Mouse (Mus musculus): ENCODE data around the gene Borcs7. TPM values are rescaled to one million over a fixed set of nuclear protein-coding genes. Genes with fewer than 3 reads are reported as not detected.

The Borcs7 gene
- total RNA-seq (2021) = 10 to 100 TPM; 11.7 to 12.8 TPM

DNA sequence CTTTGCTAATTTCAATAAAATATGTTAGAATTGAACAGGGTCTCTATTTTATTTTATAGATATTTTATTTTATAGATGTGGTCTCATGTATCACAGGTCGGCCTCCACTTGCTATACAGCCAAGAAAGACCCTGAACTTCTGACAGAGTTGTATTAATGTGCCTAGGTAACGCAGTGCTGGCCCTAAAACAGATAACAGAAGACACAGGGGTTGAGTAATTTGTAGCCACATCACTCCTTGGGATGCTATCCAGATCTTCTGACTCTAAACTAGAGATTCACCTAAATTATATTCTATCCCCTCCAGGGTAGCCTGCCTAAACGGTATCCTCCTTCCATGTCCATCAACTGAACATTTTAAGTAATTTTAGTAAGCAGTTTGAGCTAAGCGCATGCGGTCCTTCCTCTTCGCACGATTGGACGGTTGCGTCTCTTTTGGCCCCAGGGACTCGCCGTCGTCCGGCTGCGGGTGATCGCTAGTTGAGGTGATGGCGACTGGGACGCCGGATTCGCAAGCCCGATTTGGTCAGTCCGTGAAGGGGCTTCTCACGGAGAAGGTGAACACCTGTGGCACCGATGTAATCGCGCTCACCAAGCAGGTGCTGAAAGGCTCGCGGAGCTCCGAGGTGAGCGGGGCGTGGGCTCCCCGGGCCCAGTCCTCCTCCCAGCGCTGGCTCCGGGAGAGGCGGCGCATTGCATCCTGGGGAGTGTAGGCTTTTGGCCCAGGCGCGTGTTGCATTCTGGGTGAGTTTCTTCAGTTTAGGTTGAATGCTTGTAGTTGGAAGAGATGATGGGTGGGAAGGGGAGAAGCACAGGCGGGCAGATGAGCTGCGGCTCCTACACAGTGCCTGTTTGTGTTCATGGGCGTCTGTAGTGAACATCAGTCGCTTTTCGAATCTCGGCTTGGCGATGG lies at the start of gene Borcs7:
TSS of gene Borcs7 (plus strand) at position 447 of the 913 bp plus-strand sequence.
- peak; percentile 86 for DNase-seq

DNA sequence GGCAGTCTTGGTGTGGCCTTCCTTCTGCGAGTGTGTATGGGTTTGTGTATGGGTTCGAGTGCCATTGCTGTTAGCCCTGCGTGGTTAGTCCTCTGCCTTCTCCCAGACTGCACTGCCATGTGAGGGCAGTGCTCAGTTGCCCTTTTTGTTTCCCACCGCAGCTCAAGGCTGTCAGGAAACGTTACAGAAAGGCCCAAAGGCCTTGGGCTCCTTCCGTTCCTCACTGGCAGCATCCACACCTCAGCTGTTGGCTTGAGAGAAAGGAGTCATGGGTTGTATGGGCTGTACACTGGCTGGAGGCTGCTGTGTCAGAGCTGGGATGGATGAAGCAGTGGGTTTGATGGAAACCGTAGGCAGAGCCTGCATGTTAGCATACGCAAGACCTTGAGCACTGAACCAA lies 48.9 kb upstream of the Borcs7 start:
- peak; percentile 3 for DNase-seq

DNA sequence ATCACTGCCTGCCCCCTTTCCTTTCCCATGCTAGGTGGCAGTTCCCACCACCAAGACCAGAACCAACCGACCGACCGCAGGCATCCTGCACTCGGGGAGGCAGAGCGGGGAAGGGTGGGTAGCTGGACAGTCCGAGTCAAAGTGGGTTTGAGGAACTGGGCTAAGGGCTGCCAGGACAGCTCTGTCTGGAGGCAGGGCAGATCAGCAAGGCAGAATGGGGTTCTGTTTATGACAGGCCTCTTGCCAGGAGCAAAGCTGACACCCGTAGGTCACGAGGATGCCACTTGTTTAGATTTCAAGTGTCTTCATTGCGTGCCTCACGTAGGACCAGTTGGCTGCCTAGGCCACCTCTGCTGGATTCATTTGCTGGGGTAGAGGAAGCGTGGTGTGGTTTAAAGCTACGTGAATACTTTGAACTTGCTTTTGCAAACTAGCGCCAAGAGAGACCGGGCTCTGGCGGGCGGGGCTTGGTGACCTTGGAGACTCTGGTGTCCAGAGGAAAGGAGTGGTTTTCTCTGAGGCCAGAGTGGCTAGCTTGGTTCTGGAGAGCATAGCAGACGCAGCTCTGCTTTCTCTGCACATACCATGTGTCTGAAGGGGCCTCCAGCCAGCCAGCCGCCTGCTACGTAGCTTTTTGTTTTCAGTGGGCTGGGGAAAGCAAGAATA lies 48.2 kb upstream of the Borcs7 start:
- DNase-seq = peak; percentile 78

DNA sequence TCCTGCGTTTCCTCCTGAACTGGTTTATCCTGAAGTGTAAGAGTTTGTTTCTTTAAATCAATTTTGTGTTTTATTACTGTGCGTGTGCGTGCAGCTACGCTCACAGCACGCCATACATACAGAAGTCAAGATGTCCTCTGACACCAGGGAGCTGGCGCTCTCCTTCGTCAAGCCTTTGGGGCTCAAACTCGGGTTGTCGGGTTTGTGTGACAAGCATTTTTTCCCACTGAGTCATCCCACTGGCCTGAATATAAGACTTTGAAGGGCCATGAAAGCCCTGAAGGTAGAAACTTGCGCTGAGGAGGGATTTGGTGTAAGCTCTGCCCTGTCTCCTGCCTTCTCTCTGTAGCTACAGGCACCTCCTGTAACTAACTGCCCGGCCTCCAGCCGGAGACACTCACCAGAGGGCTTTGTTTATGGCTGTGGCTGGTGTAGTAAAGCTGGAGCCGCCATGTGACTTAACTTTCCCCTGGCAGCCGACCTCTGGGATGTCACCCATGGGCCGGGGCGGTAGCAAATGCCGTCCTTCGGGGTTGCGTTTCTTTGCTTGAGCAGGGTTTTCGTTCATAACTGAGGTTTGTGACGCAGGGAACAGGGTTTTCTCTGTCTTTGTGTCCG lies 47.5 kb upstream of the Borcs7 start:
- no peak for DNase-seq

DNA sequence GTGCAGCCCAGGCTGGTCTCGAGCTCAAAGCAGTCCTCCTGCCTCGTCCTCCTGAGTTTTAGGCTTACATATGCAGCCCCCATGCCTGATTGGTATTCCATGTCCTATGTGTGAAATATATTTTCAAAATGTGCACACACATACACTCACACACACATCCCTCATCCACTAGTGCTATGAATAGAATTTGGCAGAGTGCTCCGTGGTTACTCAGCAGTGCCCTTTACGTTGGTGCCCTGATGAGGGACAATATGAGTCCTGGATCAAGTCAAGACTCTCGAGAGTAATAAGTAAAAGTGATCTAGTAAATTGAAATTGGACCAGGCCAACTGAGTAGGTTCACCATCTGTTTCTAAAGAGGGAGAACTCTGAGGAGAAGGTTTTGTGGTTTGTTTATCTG lies 46.5 kb upstream of the Borcs7 start:
- no peak for DNase-seq

DNA sequence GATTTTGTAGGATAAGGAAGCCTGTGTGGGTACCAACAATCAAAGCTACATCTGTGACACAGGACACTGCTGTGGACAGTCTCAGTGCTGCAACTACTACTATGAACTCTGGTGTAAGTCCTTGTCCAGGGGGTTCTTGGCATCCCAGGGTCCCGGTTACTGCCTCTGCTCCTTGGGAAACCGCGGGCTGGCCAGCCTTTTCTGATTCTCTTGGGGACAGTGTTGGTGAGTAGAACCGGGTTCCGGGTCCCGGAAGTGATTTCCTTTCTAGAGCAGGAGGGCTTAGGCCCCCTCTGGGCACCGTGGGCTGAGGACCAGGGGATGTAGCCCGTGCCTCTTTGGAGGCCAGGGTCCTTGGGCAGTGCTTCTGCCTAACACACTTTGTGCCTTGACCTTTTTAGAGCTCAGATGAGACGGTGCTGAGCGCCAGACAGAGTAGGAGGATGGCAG lies 45.3 kb upstream of the Borcs7 start:
- no peak for DNase-seq

DNA sequence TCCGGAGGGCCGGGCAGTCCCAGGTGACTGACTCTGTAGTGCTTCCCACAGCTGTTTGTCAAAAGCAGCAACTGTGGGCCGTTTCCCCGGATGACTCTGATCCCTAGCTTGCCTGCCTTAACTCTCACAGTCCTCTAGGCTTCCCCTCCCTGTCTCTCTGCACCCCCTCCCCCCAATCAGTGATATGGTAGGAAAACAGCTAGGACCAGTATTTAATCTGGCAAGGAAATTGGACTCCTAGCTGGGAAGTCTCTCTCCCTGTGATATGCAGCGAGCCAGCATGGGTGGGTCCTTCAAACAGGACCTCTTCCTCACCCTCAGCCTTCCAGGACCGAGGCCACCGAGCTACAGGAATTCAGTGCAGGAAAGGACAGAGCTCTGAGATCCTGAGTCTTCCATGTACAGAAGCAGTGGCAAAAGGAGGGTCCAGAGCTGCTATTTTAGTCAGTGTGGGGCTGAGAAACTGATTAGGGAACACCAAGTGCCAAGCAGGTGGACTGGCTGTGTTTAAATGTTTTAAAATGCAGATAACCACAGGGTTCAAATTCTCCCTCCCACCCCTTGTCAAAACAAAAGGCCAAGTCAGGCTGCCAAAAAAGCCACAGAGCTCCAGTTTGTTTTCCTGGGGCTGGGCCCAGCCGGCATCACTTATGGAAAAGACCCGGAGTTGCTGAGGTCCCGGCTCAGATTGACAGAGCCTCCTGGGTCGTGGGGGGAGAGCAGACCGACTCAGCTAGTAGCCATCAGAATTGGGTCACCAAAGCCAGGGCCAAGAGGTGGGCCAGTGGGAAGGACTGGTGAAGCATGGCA lies 44.7 kb upstream of the Borcs7 start:
- peak; percentile 79 for DNase-seq

DNA sequence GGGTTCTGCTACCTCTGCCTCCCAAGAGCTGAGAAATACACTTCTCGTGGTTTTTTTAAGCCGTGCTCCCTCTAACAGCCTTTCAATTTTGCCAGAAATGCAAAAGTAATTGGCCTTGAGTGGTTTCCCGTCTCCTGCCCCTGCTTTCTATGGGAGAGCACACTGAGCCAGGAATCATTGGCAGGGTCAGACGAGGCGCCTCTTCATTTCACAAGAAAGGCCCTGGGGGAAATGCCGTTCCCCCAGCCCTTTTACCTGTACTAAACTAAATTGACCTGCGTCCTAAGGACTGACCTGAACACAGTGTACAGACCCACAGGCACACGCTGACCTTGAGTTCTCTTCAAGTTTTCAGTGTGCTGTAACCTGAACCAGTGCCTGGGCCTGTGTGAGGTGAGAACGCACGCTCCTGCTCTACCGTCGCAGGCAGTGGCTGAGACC lies 43.6 kb upstream of the Borcs7 start:
- no peak for DNase-seq

DNA sequence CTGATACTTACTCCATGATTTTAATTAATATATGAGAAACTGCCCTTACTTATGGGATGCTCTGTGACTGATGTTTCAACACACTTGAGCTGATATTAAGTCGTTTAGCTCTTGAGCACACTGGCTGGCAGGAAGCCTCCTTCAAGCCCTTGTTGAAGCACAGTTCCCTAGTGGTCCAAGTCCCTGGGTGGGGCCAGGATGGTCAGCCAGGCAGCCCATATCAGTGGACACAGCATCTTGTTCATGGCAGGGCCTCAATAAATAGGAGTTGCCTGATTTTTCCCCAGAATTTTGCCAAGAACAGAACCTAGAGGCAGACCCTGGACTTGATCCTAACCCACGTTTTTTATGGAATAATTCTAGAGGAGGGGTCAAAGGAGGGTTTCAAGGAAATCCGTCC lies 42.5 kb upstream of the Borcs7 start:
- DNase-seq = no peak

DNA sequence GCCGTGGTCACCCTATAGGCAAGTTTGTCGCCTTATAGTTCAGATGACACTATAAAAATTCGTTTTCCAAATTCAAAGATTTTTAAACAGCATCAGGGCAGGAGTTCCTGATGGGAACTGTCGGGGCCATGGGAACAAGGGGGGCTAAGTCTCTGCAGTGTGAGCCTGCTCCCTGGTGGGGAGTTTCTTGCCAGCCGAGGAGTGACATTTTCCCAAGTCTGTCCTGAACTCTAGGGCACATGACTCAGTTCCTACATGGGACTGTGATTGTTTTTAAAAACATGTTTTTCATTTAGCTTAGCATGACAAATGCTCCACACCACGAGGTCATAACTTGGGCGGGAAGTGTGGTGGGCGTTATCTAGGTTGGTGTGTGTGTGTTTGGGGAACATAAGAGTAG lies 41.9 kb upstream of the Borcs7 start:
- peak; percentile 52 for DNase-seq

DNA sequence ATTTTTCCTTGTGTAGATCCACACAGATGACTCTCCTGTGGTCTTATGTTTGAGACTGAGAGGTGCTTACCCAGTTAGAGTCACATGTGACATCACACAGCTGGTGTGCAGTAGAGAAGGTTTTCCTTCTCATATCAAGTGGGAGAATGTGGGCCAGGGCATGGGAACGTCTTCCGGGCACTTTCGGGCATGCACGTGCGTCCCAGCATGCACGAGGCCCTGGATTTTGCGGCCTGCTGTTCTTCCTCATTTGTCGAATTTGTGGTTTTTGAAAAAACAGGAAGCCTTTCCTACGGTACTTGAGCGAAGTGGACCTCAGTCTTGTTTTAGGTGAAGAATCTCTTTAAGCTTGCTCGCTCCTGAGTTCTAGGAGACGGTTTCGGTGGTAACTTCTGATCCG lies 41.1 kb upstream of the Borcs7 start:
- no peak for DNase-seq

DNA sequence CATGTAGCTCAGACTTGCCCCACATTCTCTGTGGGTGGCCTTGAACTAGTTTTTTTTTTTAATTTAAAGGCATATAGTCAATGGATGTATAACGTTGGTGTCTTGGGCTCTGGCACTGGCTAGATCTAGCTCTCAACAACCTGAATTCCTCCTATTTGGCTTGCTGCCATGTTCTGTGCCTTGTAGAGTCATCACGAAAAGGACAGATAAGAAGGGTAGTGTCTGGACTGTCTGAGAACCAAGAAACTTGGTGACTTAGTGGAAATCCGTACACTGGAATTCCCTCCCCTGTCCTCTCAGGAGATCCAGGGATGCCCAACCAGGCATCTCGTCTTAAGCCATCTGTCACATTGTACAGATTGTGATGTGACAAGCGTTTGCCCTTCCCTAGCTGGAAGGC lies 36.5 kb upstream of the Borcs7 start:
- no peak for DNase-seq

DNA sequence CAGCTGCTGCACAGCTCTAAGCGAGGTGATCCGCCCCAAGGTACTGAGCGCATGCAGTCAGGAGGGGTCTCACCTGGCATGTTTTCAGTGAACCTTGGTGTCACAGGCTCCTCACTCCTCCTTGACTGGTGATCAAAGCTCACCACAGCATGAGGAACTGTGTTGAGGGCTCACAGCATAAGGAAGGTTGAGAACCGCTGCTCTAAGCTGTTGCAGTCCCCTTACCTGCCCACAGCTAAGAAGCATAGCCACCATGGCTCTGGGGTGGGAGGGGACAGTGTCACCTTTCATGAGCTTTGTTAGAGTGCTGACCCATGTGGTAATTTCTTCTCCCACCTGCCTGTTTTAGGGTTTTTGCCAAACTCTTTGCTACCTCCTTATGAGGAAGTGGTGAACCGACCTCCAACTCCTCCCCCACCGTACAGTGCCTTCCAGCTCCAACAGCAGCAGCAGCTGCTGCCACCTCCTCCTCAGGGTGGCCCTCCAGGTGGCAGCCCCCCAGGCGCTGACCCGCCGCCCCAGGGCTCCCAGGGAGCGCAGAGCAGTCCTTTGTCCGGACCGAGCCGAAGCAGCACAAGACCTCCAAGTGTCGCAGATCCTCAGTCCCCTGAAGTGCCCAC lies 36.0 kb upstream of the Borcs7 start:
- no peak for DNase-seq

DNA sequence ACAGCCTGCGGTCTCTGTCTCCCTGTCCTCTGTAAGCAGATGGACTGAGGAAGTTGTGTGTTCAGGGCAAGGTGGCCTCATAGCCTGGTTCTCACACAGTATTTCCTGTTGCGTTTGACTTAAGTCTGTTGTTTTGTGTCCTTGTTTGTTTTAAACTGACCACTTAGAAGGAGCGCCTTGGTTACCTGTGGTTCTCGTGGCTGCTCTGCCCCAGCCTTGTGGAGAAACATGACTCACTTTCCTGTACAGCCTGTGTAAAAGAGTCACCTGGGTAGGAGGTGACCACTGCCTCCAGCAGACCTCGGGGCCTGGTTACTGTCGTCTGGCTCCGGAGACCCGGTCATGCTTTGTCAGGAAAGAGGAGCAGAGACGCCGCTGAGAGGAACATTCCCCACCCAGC lies 34.1 kb upstream of the Borcs7 start:
- DNase-seq = no peak

DNA sequence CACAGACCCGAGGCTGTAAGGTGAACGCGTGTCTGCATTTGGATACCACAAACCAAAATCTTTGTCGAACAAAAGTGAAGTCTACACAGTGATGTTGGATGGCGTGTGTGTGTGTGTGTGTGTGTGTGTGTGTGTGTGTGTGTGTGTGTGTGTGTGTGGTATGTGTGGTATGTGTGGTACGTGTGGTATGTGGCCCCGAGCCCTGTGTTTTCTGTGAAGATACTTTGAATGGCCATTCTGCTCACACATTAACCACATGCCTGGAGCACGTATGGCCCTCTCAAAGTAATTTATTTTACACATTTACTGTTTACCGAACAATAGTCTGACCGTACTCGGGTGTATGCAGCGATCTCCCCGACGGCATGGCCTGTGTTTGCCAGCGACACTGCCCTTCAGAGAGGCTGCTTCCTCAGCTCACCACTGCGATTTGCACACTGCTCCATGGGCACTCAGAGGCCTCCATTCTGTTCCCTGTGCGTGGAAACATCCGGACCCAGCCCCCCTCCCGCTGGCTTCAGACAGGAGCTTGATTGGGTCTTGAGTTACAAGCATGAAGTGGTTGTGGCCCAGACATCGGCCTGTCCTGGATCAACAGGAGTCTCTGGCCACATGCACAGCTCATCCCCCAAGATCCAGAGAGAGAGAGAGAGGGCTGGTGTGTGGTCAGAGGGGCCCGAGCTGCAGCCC lies 33.4 kb upstream of the Borcs7 start:
- DNase-seq = no peak

DNA sequence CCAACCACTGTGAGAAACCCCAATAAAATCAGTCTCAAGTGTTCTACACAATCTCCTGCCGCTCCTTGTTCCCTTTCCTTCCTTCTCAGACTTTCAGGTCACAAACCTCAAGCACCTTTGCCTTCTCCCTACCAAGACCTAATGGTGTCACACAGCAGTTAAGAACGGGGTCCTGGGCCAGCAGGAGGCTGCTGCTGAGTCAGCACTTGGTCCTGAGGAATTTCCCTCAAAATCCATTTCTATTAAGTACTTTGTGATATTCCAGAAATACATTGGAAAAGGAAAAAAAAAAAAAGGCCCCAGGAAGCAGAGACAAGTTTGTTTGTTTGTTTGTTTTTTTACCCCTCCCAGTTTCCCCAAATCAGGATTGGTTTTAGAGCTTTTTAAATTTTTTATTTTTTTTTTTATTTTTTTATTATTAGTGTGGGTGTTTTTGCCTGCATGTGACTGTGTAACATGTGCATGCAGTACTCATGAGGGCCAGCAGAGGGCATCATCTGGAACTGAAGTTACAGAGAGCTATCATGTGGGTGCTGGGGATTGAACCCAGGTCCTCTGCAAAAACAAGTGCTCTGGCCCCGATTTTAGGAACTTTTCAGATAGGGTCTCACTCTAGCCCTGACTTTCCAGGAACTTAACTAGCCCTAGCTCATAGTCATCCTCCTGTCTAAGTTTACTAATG lies 32.2 kb upstream of the Borcs7 start:
- DNase-seq = peak; percentile 55

DNA sequence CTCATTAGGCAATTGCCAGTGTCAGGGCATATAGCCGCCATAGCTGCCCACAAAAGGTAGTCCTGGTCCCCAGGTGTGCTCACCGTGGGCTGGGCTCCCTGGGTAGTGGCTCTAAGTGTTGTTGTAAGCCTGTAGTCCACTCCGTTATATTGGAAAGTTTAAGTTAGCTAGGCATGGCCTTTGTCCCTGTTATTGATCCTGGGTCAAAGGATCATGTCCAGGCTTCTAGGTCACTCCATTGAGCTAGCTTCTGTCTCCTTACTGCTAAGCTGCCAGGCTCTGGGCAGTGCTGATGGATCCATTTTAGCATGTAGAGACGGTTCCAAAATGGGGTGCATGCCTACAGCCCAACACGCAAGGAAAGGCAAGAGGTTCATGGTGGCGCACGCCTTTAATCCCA lies 31.4 kb upstream of the Borcs7 start:
- DNase-seq = no peak

DNA sequence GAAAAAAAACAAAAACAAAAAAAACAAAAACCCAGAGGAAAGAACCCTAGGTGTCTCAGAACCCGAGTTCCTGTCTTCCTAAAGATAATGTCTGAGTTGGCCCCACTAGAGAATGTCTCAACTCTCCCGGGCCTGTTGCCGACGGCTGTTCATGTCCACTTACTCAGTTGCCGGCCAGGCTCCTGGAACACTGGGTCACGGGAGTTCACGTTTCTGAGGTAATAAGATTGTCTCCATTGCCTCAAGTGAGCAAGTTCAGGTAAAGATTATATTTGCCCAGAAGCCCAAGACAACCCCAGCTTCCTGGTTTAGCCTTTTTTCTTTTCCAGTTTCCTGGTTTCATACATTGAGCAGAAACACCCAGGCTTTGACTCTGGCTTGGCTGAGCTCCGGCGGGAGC lies 30.9 kb upstream of the Borcs7 start:
- DNase-seq = no peak

DNA sequence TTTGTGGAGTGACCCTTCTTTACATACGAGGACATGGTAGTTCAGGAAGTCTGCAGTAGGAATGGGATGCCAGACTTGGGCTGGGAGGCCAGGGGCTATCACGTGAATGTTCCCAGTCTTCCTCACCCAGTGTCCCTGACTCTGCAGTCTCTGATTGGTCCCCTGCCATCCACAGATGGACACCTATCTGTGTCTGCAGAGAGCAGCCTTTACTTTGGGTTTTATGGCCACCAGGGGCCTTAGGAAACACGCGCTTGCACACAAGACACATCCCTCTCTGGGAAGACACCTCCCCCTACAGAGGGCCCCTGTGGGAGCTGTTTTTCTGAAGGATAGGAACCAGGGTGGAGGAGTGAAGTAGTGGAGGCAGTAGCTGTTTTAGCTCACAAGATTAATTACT lies 28.2 kb upstream of the Borcs7 start:
- no peak for DNase-seq

DNA sequence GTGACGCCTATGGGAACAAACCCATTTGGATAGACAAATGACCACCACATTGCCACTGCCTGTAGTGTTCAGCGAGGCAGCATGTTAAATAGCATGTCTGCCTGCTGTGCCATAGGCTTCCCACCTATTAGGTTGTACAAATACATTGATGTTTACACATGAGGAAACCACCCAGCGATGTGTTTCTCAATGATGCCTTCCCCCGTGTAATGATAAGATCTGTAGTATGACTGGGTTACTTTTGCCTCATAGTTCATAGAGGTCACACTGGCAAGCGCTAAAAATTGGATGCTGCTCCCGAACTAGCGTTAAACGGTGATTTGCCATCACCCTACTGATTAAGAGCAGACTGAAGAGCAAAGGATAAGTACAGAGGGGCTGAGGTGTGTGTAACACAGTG lies 27.5 kb upstream of the Borcs7 start:
- DNase-seq = no peak

DNA sequence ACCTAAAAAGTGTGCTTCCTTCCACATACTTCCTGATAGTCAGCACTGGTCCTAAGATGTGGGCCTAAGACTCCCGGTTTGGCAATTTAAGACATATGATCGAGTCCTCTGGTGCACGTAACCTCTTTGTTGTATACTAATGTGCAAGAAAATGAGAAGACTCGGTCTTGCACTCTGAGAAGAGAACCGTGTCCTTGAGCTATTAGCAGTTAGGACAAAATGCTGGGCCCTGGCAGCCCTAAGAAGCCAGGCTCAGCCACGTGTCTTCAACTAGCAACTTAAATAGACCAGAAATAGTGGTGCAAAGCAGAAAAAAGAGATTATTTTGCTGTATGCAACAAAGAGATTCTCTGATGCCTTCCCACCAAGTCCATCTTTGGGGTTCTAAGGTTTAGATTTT lies 26.9 kb upstream of the Borcs7 start:
- DNase-seq = no peak

Measured in heart, postnatal 4 days (tissue).